Mouse (Mus musculus) mouse embryonic stem cell (cell line): ENCODE results near the gene Ccdc87.
"Not testable (repeated sequence)": the region's sequence is repeated elsewhere in the genome, so short reads cannot be mapped to it uniquely, and the experiment has no call there.

ENCODE experiments used
- in situ Hi-C, 2 experiments: fragments of 300-500 bp; cut with MboI; formaldehyde crosslinking; loops; 1 replicate in 1 of 2; 3 replicates in 1 of 2; pipeline ENCODE4 v1.14.3; 2019 to 2020; ENCODE audit warnings: low sequenced_read_pairs in 2 of 2, low pct_unique_long_range_greater_than_20kb in 1 of 2, mixed read lengths in 1 of 2; ENCODE audit not compliant: unreplicated experiment in 1 of 2

Ccdc87 gene

GRCm38 (mm10) chr19:4839149-4839548 lies at the start of gene Ccdc87, which contains the start of gene Ccs:
Ccdc87 (plus strand) TSS chr19:4839366.
Ccs (minus strand) TSS chr19:4839332.
- in situ Hi-C loops: no loop called here

- in situ Hi-C loops: no loop called here
These were observed 45.8 kb upstream of the Ccdc87 start for GRCm38 (mm10) chr19:4793281-4793830.

- in situ Hi-C loops: no loop called here
These were observed 45.2 kb upstream of the Ccdc87 start, which contains the start of gene Rbm4 for GRCm38 (mm10) chr19:4793831-4794422. Rbm4 (minus strand) TSS chr19:4793901.

GRCm38 (mm10) chr19:4795929-4796328 lies 43.2 kb upstream of the Ccdc87 start:
- in situ Hi-C loops: no loop called here

GRCm38 (mm10) chr19:4797846-4798245 lies 41.3 kb upstream of the Ccdc87 start:
- in situ Hi-C loops: no loop called here

- in situ Hi-C loops: no loop called here
These were observed 40.1 kb upstream of the Ccdc87 start for GRCm38 (mm10) chr19:4799083-4799482.

- in situ Hi-C loops: no loop called here
These were observed 36.5 kb upstream of the Ccdc87 start for GRCm38 (mm10) chr19:4802691-4803091.

GRCm38 (mm10) chr19:4803283-4803682 lies 35.9 kb upstream of the Ccdc87 start:
- in situ Hi-C loops: no loop called here

- in situ Hi-C loops: no loop called here
These were observed 28.9 kb upstream of the Ccdc87 start for GRCm38 (mm10) chr19:4810309-4810708.

- in situ Hi-C loops: no loop called here
These were observed 28.5 kb upstream of the Ccdc87 start for GRCm38 (mm10) chr19:4810746-4811062.

- in situ Hi-C loops: no loop called here
These were observed 27.9 kb upstream of the Ccdc87 start, which contains the start of the genes Gm21992 and Rbm14 for GRCm38 (mm10) chr19:4811063-4811908. Gm21992 (minus strand) TSS chr19:4811612. Rbm14 (minus strand) TSS chr19:4811634.

GRCm38 (mm10) chr19:4811909-4812242 lies 27.3 kb upstream of the Ccdc87 start:
- in situ Hi-C loops: no loop called here

GRCm38 (mm10) chr19:4812334-4812949 lies 26.7 kb upstream of the Ccdc87 start:
- in situ Hi-C loops: not testable (repeated sequence)

GRCm38 (mm10) chr19:4813015-4813414 lies 26.2 kb upstream of the Ccdc87 start:
- in situ Hi-C loops: no loop called here

- in situ Hi-C loops: no loop called here
These were observed 21.9 kb upstream of the Ccdc87 start for GRCm38 (mm10) chr19:4817182-4817835.

- in situ Hi-C loops: no loop called here
These were observed 18.4 kb upstream of the Ccdc87 start for GRCm38 (mm10) chr19:4820678-4821303.

GRCm38 (mm10) chr19:4828444-4829114 lies 10.6 kb upstream of the Ccdc87 start:
- in situ Hi-C loops: no loop called here

- in situ Hi-C loops: no loop called here
These were observed 10.0 kb upstream of the Ccdc87 start for GRCm38 (mm10) chr19:4829156-4829555.
